Mouse (Mus musculus): Measurements from ENCODE around the gene Etnk1.
"Not testable (repeated sequence)": the region's sequence is repeated elsewhere in the genome, so short reads cannot be mapped to it uniquely, and the experiment has no call there.

The Etnk1 gene

GRCm38 (mm10) chr6:143166452-143167357 lies at the start of gene Etnk1:
Etnk1 (plus strand) TSS chr6:143167221.
- peak; percentile 99 to 100 for DNase-seq

DNA sequence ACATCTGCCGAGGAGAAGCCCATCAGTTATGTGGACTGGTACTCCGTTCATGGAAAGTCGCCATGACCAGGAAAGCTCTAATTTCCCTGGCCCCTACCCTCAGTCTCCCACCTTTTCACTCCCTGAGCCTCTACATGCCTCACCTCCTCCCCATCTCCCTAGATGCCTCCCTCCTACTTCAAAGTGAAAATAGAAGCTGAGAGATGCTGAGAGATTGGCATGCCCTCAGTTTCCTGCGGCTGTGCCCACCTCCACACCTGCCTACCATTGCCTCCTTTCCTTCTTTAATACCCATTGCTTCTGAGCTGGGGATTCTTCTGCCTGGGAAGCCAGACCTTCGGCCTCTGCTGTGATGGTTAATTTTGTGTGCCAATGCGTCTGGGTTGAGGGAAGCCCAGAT lies 47.7 kb upstream of the Etnk1 start:
- DNase-seq = no peak

- no peak for DNase-seq
These were observed 41.3 kb upstream of the Etnk1 start for GRCm38 (mm10) chr6:143125721-143126120.

- DNase-seq = no peak
These were observed 37.6 kb upstream of the Etnk1 start for GRCm38 (mm10) chr6:143129466-143129865.

DNA sequence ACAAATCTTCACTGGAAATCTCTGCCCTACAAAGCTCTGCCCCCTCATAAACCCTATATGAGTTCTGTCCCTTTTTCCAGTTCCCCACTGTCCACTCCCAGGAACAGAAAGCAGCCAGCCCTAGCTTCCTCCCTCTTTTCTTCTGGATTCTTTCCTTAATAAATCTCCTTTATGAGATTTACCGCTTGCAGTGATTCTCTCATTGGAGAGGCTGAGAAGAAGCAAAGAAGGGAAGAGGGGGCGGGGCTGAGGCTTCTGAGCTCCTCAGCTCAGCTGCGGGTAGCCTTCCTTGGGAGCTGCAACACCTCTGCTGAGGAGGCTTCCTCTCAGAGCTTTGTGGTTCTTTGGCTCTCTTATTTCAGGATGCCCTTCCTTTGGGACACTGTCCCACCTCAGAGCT lies 37.1 kb upstream of the Etnk1 start:
- DNase-seq = no peak

- DNase-seq = no peak
These were observed 36.6 kb upstream of the Etnk1 start for GRCm38 (mm10) chr6:143130411-143130810.

- DNase-seq = no peak
These were observed 34.9 kb upstream of the Etnk1 start for GRCm38 (mm10) chr6:143131895-143132652.

DNA sequence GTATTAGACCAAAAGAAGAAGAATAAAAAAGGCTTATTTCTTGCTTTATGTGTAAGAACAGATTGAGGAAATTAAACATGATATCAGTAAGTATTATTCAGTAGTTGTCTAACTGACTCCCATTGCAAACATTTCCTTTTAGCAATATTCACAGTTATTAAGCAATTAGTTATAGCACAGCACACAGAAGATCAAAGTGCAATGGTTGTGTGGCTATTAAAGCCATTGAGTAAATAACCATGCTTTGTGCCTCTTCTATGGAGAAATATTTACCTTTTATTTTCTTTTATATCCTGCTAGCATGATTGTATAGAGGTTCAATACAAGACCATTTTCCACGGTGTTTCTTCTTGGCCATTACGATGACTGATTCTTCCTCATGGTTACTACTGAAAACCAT lies 33.9 kb upstream of the Etnk1 start:
- no peak for DNase-seq

DNA sequence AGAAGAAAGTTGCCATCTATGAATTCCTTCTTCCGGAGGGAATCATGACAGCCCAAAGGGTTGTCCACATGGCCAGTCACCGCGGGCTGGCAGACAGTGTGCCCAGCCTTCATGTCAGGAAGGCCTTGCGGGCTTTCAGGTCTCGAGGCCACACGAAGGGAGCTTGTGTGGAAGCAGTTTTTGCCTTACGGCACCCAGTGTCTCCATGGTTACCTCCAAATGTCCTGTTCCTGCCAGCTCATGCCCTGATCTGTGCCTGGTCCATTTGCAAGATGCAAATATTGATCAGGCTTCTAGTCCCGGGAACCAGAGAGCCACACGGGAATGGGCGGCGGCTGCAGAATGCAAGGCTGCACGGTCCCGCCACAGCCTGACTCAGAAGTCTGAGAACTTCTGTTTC lies 31.9 kb upstream of the Etnk1 start:
- DNase-seq = no peak

- DNase-seq = no peak
These were observed 30.3 kb upstream of the Etnk1 start for GRCm38 (mm10) chr6:143136688-143137087.

DNA sequence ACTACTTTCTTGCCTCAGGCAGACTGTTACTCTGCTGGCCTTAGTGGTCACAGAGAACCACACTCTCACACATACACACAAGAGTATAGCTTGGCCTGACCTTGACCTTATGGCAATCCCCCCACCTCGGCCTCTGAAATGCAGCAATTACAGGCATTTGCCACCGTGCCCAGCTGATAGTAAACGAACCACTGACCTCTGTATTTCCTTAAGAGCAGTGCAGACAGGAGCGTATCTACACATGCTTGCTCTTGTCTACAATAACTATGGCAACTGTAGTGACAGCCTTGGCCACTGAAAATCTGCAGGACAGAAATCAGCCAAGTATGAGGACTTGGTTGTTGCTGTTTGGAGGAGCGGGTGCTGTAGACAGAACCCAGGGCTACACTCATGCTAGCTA lies 29.7 kb upstream of the Etnk1 start:
- DNase-seq = no peak

DNA sequence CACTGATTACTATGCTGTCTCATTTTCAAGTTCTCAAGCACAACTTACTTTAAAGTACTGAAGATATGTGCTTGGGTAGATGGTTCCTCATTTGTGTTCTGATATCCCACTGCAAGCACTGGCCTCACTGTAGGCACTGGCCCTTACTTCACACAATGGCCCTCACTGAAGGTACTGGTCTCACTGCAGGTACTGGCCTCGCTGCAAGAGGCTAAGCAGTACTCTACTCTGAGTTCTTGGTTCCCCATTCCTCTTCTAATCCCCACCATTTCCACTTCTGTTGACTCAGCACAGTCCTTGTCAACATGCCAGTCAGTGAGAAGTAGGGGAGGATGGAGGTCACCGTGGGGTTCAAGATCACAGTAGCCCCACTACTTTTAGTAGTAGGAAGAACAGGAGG lies 27.6 kb upstream of the Etnk1 start:
- DNase-seq = no peak

DNA sequence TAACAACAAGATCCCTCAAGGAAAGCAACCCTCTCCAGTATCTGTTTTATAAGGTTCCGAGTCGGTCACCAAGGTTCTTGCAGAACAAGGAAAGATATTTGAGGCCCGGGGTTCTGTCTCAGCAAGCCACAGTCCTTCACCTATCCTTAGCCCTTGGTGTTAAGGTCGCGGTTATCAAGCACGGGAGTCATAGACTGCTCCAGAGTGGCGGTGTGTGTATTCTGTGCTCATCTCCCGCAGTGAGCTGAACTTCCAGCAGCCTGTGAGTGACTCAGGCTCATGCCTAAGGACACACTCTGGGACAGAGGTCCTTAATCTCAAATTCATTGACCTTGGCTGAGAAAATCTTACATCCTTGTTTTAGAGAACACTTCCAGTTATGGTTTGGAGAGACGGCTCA lies 26.1 kb upstream of the Etnk1 start:
- no peak for DNase-seq

DNA sequence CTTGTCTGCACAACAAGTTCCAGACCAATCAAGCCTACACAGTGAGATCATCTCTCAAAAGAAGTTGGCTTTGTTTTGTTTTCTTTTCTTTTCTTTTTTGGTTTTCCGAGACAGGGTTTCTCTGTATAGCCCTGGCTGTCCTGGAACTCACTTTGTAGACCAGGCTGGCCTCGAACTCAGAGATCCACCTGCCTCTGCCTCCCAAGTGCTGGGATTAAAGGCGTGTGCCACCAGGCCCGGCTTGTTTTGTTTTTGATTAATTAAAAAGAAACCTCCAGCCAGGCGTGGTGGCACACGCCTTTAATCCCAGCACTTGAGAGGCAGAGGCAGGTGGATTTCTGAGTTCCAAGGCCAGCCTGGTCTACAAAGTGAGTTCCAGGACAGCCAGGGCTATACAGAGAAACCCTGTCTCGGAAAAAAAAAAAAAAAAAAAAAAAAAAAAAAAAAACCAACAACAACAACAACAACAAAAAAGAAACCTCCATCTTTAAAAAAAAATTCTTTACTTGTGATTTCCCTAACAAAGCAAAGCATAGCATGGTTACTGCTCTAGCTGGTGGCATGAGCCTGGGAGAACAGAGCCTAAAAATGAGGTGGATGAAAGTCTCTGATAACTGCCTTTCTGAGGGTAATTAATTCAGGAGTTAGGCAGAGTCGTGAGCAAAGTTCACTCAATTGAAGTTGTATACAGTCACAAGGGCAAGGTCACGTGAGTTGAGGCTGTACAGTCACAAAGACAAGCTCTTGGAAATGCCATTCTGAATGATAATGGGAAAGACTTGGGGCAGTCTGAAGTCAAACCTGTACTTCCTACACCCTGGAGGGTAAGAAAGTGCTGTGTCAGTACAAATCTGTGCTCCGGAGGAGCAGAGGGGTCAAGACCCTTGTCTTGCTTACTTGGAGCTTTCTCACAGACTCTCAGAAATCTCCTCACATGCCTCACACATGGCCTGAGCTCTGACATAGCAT lies 25.1 kb upstream of the Etnk1 start:
- DNase-seq = not testable (repeated sequence)

DNA sequence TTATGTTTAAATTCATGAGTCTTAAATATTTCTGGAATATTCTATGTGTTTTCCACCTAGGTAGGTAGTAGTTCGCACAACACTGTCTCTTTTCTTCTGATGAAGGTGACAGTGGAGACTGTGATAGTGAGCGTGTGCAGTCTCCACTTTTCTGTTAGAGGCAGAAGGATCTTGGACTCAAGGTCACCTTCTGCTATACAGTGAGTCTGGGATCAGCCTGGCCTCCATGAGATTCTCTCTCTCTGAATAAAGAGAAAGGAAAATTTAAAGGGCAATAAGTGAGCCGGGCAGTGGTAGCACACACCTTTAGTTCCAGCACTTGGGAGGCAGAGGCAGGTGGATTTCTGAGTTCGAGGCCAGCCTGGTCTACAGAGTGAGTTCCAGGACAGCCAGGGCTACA lies 24.2 kb upstream of the Etnk1 start:
- DNase-seq = no peak

DNA sequence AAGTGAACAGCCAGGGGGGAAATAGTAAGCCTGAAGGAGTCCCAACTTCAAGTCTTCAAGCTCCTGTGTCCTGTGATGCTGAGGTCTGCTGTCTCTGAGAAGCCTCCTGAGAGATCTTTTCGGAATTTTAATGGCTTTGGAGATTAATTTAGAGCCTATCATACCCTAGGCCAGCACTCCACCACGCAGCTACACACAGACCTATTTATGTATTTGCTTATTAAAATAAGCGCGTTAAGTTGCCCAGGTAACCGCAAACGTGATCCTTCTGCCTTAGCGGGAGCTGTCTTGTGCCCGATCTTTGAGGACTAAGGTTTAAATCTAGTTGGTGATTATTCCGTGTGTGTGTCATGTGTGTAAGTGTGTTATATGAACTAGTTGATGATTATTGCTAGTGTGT lies 23.7 kb upstream of the Etnk1 start:
- DNase-seq = no peak

DNA sequence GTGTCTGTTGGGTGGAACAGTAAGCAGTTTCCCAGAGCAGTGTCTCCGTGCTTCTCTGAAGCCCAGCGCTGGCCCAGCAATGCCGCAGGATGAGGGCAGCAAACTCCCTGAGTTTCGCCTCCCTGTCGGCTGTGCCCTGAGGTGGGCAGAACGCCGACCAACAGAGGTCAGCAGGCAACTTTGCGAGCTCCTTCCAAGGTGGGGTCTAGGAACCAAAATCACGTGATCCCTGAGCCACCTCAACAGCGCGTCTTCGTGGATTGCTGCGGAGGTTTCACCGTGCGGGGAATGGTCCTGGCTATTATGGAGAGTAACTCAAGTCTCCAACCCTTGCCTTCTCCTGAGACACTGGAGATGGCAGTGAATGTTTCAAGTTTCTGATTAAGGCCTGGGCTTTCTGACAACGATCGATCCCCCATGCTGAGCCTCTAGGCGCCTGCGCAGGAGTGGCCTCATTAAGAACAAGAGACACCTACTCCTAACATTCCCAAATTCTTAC lies 23.2 kb upstream of the Etnk1 start:
- peak; percentile 52 to 56 for DNase-seq

- no peak for DNase-seq
These were observed 22.5 kb upstream of the Etnk1 start for GRCm38 (mm10) chr6:143144556-143144955.

- no peak for DNase-seq
These were observed 22.0 kb upstream of the Etnk1 start for GRCm38 (mm10) chr6:143145051-143145450.

GRCm38 (mm10) chr6:143146756-143147155 lies 20.3 kb upstream of the Etnk1 start:
- DNase-seq = no peak

DNA sequence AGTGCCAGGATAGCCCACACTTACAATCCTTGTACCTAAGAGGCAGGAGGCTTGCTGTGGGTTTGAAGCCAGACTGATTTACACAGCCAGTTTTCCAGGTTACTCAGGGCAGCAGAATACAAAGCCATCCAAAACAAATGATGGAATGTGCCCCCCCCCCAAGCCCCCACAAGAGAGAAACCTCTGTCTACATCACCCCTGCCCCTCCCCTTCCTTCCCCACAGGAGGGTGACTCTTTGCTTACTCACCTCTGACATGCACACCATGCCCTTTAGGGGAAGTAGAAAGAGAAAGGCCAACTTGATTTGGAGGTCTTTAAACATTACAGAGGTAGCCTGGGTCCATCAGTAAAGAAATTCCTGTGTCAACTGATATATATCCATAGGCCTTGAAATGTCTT lies 18.2 kb upstream of the Etnk1 start:
- no peak for DNase-seq

DNA sequence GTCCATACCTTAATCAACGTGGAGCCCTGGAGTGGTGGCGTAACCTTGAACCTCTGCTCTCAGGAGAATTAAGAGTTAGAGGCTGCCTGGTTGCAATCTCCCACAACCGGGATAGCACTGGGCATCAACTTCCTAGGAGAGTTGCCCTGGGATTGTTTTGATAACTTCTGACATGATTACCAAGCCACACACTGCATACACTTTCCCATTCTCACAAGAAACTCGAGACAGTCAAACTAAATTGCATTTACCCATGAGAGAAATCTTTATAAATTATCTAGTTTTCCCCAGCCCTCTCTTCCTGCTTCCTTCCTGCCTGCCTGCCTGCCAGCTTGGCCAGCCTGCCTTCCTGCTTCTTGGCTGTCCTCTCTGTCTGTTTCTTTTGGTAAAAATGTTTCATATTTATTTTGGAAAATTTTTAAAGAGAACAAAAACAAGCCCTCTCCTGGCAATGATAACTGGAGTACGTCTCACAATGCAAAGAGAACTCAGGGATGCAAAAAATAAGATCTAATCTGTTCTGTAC lies 17.2 kb upstream of the Etnk1 start:
- DNase-seq = no peak
